Mouse (Mus musculus): ENCODE results near the gene Pgk1. TPM values are rescaled to one million over a fixed set of nuclear protein-coding genes. Genes with fewer than 3 reads are reported as not detected.
"Not testable (repeated sequence)": the region's sequence is repeated elsewhere in the genome, so short reads cannot be mapped to it uniquely, and the experiment has no call there.

The Pgk1 gene
- polyA plus RNA-seq, 1 experiment from 2014 or later, result 246 TPM

- WGBS, result 53% methylated on average over 9 of the region's 9 CpGs
- Histone ChIP-seq H3K27me3 (replicated peaks) (no peaks in the 10 kb centered on the region), H3K9ac (no peak overlapping the region), H3K4me1 (no peaks in the 10 kb centered on the region), H3K4me3 (no peak overlapping the region), H3K9me3 (no peaks in the 10 kb centered on the region), H3K36me3 (replicated peaks) (no peaks in the 10 kb centered on the region), H3K4me2 (no peak overlapping the region), H3K27ac (no peak overlapping the region)
- ATAC-seq (replicated peaks), result no peak
Measured at GRCm38 (mm10) chrX:106176331-106176730, 10.6 kb upstream of the Pgk1 start.

- no peak overlapping the region for H3K27ac ChIP-seq
- ATAC-seq (replicated peaks), result no peak
- 33% methylated on average over 4 of the region's 4 CpGs for WGBS
- no peaks in the 10 kb centered on the region for H3K36me3 ChIP-seq (replicated peaks)
- peaks cover 18% of the 10 kb centered on the region for H3K4me1 ChIP-seq
- no peaks in the 10 kb centered on the region for H3K9me3 ChIP-seq
- H3K4me2 ChIP-seq, result no peak overlapping the region
- no peaks in the 10 kb centered on the region for H3K27me3 ChIP-seq (replicated peaks)
- no peak overlapping the region for H3K9ac ChIP-seq
- H3K4me3 ChIP-seq, result no peak overlapping the region
Measured at GRCm38 (mm10) chrX:106184279-106184678, 2.6 kb upstream of the Pgk1 start.

- H3K27ac ChIP-seq, result peak overlapping the region; percentile 90
- H3K9me3 ChIP-seq, result no peaks in the 10 kb centered on the region
- WGBS, result 25% methylated on average over 5 of the region's 5 CpGs
- H3K27me3 ChIP-seq (replicated peaks), result no peaks in the 10 kb centered on the region
- H3K4me1 ChIP-seq, result peaks cover 27% of the 10 kb centered on the region
- no peak for ATAC-seq (replicated peaks)
- H3K4me3 ChIP-seq, result no peak overlapping the region
- H3K9ac ChIP-seq, result no peak overlapping the region
- no peaks in the 10 kb centered on the region for H3K36me3 ChIP-seq (replicated peaks)
- no peak overlapping the region; the same call in 1 of the 2 replicates for H3K4me2 ChIP-seq
Measured at GRCm38 (mm10) chrX:106185706-106186105, 1.2 kb upstream of the Pgk1 start.

GRCm38 (mm10) chrX:106187737-106188136 lies 837 bp downstream of the Pgk1 start:
- H3K27ac ChIP-seq, result peak overlapping the region; percentile 69
- WGBS, result 28% methylated on average over 12 of the region's 12 CpGs
- H3K36me3 ChIP-seq (replicated peaks), result no peaks in the 10 kb centered on the region
- no peak for ATAC-seq (replicated peaks)
- no peaks in the 10 kb centered on the region for H3K9me3 ChIP-seq
- H3K9ac ChIP-seq, result peak overlapping the region; percentile 39
- peak overlapping the region; percentile 48 for H3K4me3 ChIP-seq
- H3K4me2 ChIP-seq, result peak overlapping the region; percentile 60
- H3K27me3 ChIP-seq (replicated peaks), result no peaks in the 10 kb centered on the region
- peaks cover 27% of the 10 kb centered on the region for H3K4me1 ChIP-seq

- Histone ChIP-seq H3K9me3 (no peaks in the 10 kb centered on the region), H3K9ac (no peak overlapping the region), H3K27ac (no peak overlapping the region), H3K4me3 (0 out of 2 replicates have a peak overlapping the region, but pooled peaks have one; percentile 48), H3K27me3 (replicated peaks) (no peaks in the 10 kb centered on the region), H3K4me1 (peaks cover 27% of the 10 kb centered on the region), H3K4me2 (peak overlapping the region; percentile 60), H3K36me3 (replicated peaks) (no peaks in the 10 kb centered on the region)
- ATAC-seq (replicated peaks), result no peak
- WGBS, result 53% methylated on average over 5 of the region's 5 CpGs
Measured at GRCm38 (mm10) chrX:106189356-106189755, 2.5 kb downstream of the Pgk1 start.

- no peaks in the 10 kb centered on the region for H3K9me3 ChIP-seq
- ATAC-seq (replicated peaks), result no peak
- no peak overlapping the region for H3K4me3 ChIP-seq
- H3K4me2 ChIP-seq, result no peak overlapping the region
- H3K4me1 ChIP-seq, result peaks cover 27% of the 10 kb centered on the region
- H3K27me3 ChIP-seq (replicated peaks), result no peaks in the 10 kb centered on the region
- no peak overlapping the region for H3K27ac ChIP-seq
- H3K36me3 ChIP-seq (replicated peaks), result no peaks in the 10 kb centered on the region
- no peak overlapping the region for H3K9ac ChIP-seq
- 39% methylated on average over 4 of the region's 4 CpGs for WGBS
Measured at GRCm38 (mm10) chrX:106190091-106190490, 3.2 kb downstream of the Pgk1 start.

GRCm38 (mm10) chrX:106194361-106194760 lies 7.5 kb downstream of the Pgk1 start:
- H3K4me3 ChIP-seq; H3K27ac ChIP-seq; H3K4me2 ChIP-seq; H3K9ac ChIP-seq; ATAC-seq (replicated peaks); H3K27me3 ChIP-seq (replicated peaks); H3K4me1 ChIP-seq; H3K9me3 ChIP-seq; H3K36me3 ChIP-seq (replicated peaks): not testable (repeated sequence)
- 87% methylated on average over 6 of the region's 6 CpGs for WGBS

- Histone ChIP-seq H3K4me3 (no peak overlapping the region), H3K36me3 (replicated peaks) (peaks cover 7% of the 10 kb centered on the region; the same call in 1 of the 2 replicates), H3K9ac (no peak overlapping the region), H3K4me2 (no peak overlapping the region), H3K27me3 (replicated peaks) (no peaks in the 10 kb centered on the region), H3K9me3 (no peaks in the 10 kb centered on the region), H3K4me1 (no peaks in the 10 kb centered on the region), H3K27ac (no peak overlapping the region)
- WGBS, result 64% methylated on average over 5 of the region's 5 CpGs
- no peak for ATAC-seq (replicated peaks)
Measured at GRCm38 (mm10) chrX:106197308-106197707, 10.4 kb downstream of the Pgk1 start.

GRCm38 (mm10) chrX:106198904-106199303 lies 12.0 kb downstream of the Pgk1 start:
- peaks cover 7% of the 10 kb centered on the region; the same call in 1 of the 2 replicates for H3K36me3 ChIP-seq (replicated peaks)
- no peak overlapping the region for H3K9ac ChIP-seq
- 83% methylated on average over 5 of the region's 5 CpGs for WGBS
- H3K4me2 ChIP-seq, result no peak overlapping the region
- no peak overlapping the region for H3K4me3 ChIP-seq
- H3K27ac ChIP-seq, result no peak overlapping the region
- ATAC-seq (replicated peaks), result no peak
- H3K4me1 ChIP-seq, result no peaks in the 10 kb centered on the region
- no peaks in the 10 kb centered on the region for H3K9me3 ChIP-seq
- H3K27me3 ChIP-seq (replicated peaks), result no peaks in the 10 kb centered on the region

- 86% methylated on average over 2 of the region's 2 CpGs for WGBS
- no peaks in the 10 kb centered on the region for H3K9me3 ChIP-seq
- no peak overlapping the region for H3K4me2 ChIP-seq
- H3K36me3 ChIP-seq (replicated peaks), result no peaks in the 10 kb centered on the region
- H3K27me3 ChIP-seq (replicated peaks), result no peaks in the 10 kb centered on the region
- H3K27ac ChIP-seq, result no peak overlapping the region
- no peak overlapping the region for H3K9ac ChIP-seq
- H3K4me1 ChIP-seq, result no peaks in the 10 kb centered on the region
- H3K4me3 ChIP-seq, result no peak overlapping the region
- ATAC-seq (replicated peaks), result no peak
Measured at GRCm38 (mm10) chrX:106209100-106209499, 22.2 kb downstream of the Pgk1 start.

GRCm38 (mm10) chrX:106219171-106220032 lies 32.5 kb downstream of the Pgk1 start:
- Histone ChIP-seq H3K4me2 (peak overlapping the region; percentile 47), H3K9me3 (no peaks in the 10 kb centered on the region), H3K4me1 (no peaks in the 10 kb centered on the region), H3K36me3 (replicated peaks) (no peaks in the 10 kb centered on the region), H3K9ac (peak overlapping the region; percentile 80), H3K27ac (peak overlapping the region; percentile 94), H3K27me3 (replicated peaks) (no peaks in the 10 kb centered on the region), H3K4me3 (peak overlapping the region; percentile 63)
- peak; percentile 97 for ATAC-seq (replicated peaks)
- 31% methylated on average over 60 of the region's 60 CpGs for WGBS

- Histone ChIP-seq H3K9me3 (no peaks in the 10 kb centered on the region), H3K4me2 (peak within 1 kb of the TSS; percentile 47), H3K27me3 (replicated peaks) (no peaks in the 10 kb centered on the region), H3K4me1 (no peaks in the 10 kb centered on the region), H3K4me3 (peak within 1 kb of the TSS; percentile 63), H3K36me3 (replicated peaks) (no peaks in the 10 kb centered on the region), H3K9ac (peak within 1 kb of the TSS; percentile 80; the same call in 1 of the 2 replicates), H3K27ac (peak within 1 kb of the TSS; percentile 94)
- 93% methylated on average over 25 of the region's 25 CpGs for WGBS
- no peak for ATAC-seq (replicated peaks)
Measured at GRCm38 (mm10) chrX:106221058-106221457, 34.2 kb downstream of the Pgk1 start, which contains the start of gene Taf9b. Taf9b (minus strand) TSS chrX:106221158.

Data from midbrain, embryonic 15.5 days (tissue).